Mouse (Mus musculus) kidney, adult 2 months (tissue): Measurements from ENCODE around the gene Ptn.

Experiments used
- CTCF ChIP-seq: fragments of 200-500 bp; conservative IDR thresholded peaks from 2 replicates; pipeline ENCODE4 v1.5.1; 2011; ENCODE audit warnings: low read depth, mild to moderate bottlenecking, control low read depth, low read length, moderate library complexity, mixed read lengths; ENCODE audit not compliant: insufficient read depth, insufficient read length
- POLR2A ChIP-seq: fragments of 200-500 bp; IDR thresholded peaks from one replicate; pipeline ENCODE4 v1.6.1; 2011; ENCODE audit warnings: low read depth, low read length, control low read depth

DNA sequence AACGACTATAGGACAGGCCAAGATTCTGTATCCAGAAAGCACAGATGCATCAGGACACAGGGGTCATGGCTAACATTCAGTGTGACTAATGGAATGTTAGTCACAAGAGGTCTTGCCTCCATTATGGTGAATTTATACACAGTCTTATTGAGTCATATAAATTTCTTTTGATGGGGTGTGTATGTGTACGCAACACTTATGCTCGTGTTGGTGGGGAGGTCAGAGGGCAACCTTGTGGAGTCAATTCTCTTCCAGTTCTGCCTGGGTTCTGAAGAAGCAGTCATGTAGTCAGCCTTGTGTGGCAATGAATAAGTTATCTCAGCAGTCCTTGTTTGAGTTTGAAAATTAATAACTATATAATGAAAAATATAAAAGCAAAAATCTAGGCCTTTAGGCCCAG, 138.7 kb downstream of the Ptn start:
- no peak for TF ChIP-seq POLR2A
- no peak for TF ChIP-seq CTCF
